In the genomic region with DNA sequence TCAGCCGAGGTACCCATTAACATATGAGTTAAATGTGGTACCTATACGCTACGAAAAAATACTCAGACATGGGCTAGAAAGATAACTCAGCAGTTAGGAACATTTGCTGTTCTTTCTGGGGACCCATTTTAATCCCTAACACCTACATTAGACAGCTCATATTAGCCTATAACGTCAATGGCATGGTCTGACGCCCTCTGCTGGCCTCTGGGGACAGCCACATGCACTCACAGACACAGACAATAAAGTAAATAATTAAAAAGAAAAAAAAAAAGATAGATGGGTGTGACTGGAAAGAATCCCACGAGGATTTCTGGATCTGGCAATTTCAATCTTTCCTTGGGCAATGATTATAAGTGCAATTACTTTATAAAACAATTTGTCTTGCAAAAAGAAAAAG, we compare ENCODE assay signal across 9 mouse cellular contexts. TPM values are rescaled to one million over a fixed set of nuclear protein-coding genes. Genes with fewer than 3 reads are reported as not detected.
DNase-seq lines count a peak whose midpoint lies in the region; ATAC-seq lines count a peak whose summit lies in the region.
"Had no signal": no experiment of that assay in that cellular context is flagged by ENCODE, and none has a peak within 500 bp of the region (broad histone marks: within the 10 kb centered on the region; RNA-seq: fewer than 3 reads in every experiment).

No protein-coding gene starts in this region.

- DNase-seq in kidney, adult 18-20 months: peak; percentile 6
- no peak for DNase-seq in kidney, postnatal 14 days
- DNase-seq in thymus, postnatal 14 days: peak; percentile 61
- no peak for DNase-seq in thymus, adult 18-20 months
- DNase-seq in c-Kit-positive CD71-positive TER-119-positive erythroid progenitor cells, embryonic 14.5 days (ENCODE audit: low spot score): peak; percentile 16
- peak; percentile 73 for DNase-seq in thymus, postnatal 4 days
- DNase-seq in cerebellum, postnatal 36 days: no peak
- DNase-seq: heart, postnatal 14 days had no signal

- ATAC-seq in monocyte, adult 5-6 weeks (replicated peaks; ENCODE audit: insufficient number of reproducible peaks, low FRiP score, low TSS enrichment, poor library complexity, severe bottlenecking): no peak

RNA-seq across cellular contexts. Expression of a gene that starts 30.5 kb away (rescaled TPM):
- total RNA-seq in monocyte, adult 5-6 weeks (2017): 1.6 TPM in 1 of 3 replicates, not detected in the others

RNA-seq across cellular contexts. Expression of a gene that starts 30.6 kb away (rescaled TPM):
- 15.5 to 27.8 TPM (median 23.1 TPM) in 3 replicates for total RNA-seq in monocyte, adult 5-6 weeks (2017)

RNA-seq across cellular contexts. Expression of a gene that starts 48.7 kb away (rescaled TPM):
- 28.4 to 35.3 TPM (median 33.6 TPM) in 3 replicates for total RNA-seq in monocyte, adult 5-6 weeks (2017)

Comparison
In these comparisons a context has a peak if more than half of its experiments do, and no peak if none do; other contexts are left out.
1. DNase-seq: peak in kidney, adult 18-20 months (single experiment), thymus, postnatal 14 days (single experiment), c-Kit-positive CD71-positive TER-119-positive erythroid progenitor cells, embryonic 14.5 days (single experiment) and thymus, postnatal 4 days (single experiment); none in kidney, postnatal 14 days (single experiment), thymus, adult 18-20 months (0 of 2) and cerebellum, postnatal 36 days (0 of 2).